Mouse (Mus musculus): ENCODE measurements around the gene Bbs5. TPM values are rescaled to one million over a fixed set of nuclear protein-coding genes. Genes with fewer than 3 reads are reported as not detected.
A peak's percentile ranks its signal among the peaks of the same experiment; 100 is the strongest.

Gene Bbs5
- total and polyA plus RNA-seq, 3 experiments: 5.0 to 8.1 (median 6.7) TPM

GRCm38 (mm10) chr2:69690214-69690613 lies 43.2 kb downstream of the Bbs5 start:
- H3K4me1 ChIP-seq (ENCODE audit: control insufficient read depth in 1 of 2, insufficient read depth in 2 of 2): peaks cover 0 to 4% of the 10 kb centered on the region in 2 experiments; a peak in 2 of 4 replicates
- no peak overlapping the region for H3K9ac ChIP-seq (ENCODE audit: insufficient read depth, low read depth)
- TF ChIP-seq NELFE (IDR thresholded peaks at IDR 0.05; ENCODE audit: low read depth, low read length): no peak
- no peak for TF ChIP-seq ZKSCAN1 (IDR thresholded peaks at IDR 0.05; ENCODE audit: borderline replicate concordance, low read depth, low read length)
- TF ChIP-seq KAT2A (IDR thresholded peaks at IDR 0.05; ENCODE audit: insufficient replicate concordance, low read length): no peak
- TF ChIP-seq EP300 (IDR thresholded peaks at IDR 0.05; ENCODE audit: low read length): no peak
- H3K4me2 ChIP-seq (ENCODE audit: insufficient read depth, low read depth, poor library complexity, severe bottlenecking): no peak overlapping the region
- H3K27ac ChIP-seq (ENCODE audit: insufficient read depth, low read depth): no peak overlapping the region
- DNase-seq (ENCODE audit: extremely low read depth): no peak
- no peak overlapping the region for H3K4me3 ChIP-seq (replicated peaks in 1 of 3; ENCODE audit: low read depth in 2 of 3, low read length in 2 of 3, poor library complexity in 1 of 3)
- no peaks in the 10 kb centered on the region for H3K79me2 ChIP-seq (replicated peaks; ENCODE audit: control insufficient read depth, extremely low read depth, insufficient read depth, poor library complexity, severe bottlenecking)
- H3K36me3 ChIP-seq (replicated peaks in 1 of 2; ENCODE audit: control insufficient read depth in 1 of 2, insufficient read depth in 1 of 2, low read length in 1 of 2): peaks cover 50 to 73% of the 10 kb centered on the region in 2 experiments
- in situ Hi-C loops (cut with MboI; ENCODE audit: low pct_ligation_motif_present, low pct_unique_long_range_greater_than_20kb, low sequenced_read_pairs) (no loop called here), dilution Hi-C loops (cut with MboI; ENCODE audit: extremely low pct_ligation_motif_present, extremely low pct_unique_long_range_greater_than_20kb, low sequenced_read_pairs) (no loop called here)
- no peaks in the 10 kb centered on the region for H3K9me3 ChIP-seq (replicated peaks; ENCODE audit: low read length)
- no peaks in the 10 kb centered on the region for H3K27me3 ChIP-seq (replicated peaks)

GRCm38 (mm10) chr2:69690843-69691242 lies 43.9 kb downstream of the Bbs5 start:
- TF ChIP-seq EP300 (IDR thresholded peaks at IDR 0.05; ENCODE audit: low read length) (no peak), HCFC1 (IDR thresholded peaks at IDR 0.05; ENCODE audit: low read depth, low read length) (no peak)
- no peaks in the 10 kb centered on the region for H3K4me1 ChIP-seq (ENCODE audit: control insufficient read depth in 1 of 2, insufficient read depth in 2 of 2)
- H3K27ac ChIP-seq (ENCODE audit: insufficient read depth, low read depth): no peak overlapping the region
- peaks cover 50 to 74% of the 10 kb centered on the region in 2 experiments for H3K36me3 ChIP-seq (replicated peaks in 1 of 2; ENCODE audit: control insufficient read depth in 1 of 2, insufficient read depth in 1 of 2, low read length in 1 of 2)
- in situ Hi-C loops (cut with MboI; ENCODE audit: low pct_ligation_motif_present, low pct_unique_long_range_greater_than_20kb, low sequenced_read_pairs) (no loop called here), dilution Hi-C loops (cut with MboI; ENCODE audit: extremely low pct_ligation_motif_present, extremely low pct_unique_long_range_greater_than_20kb, low sequenced_read_pairs) (no loop called here)
- no peak overlapping the region for H3K4me3 ChIP-seq (replicated peaks in 1 of 3; ENCODE audit: low read depth in 2 of 3, low read length in 2 of 3, poor library complexity in 1 of 3)
- H3K79me2 ChIP-seq (replicated peaks; ENCODE audit: control insufficient read depth, extremely low read depth, insufficient read depth, poor library complexity, severe bottlenecking): no peaks in the 10 kb centered on the region
- no peak overlapping the region for H3K4me2 ChIP-seq (ENCODE audit: insufficient read depth, low read depth, poor library complexity, severe bottlenecking)
- H3K9ac ChIP-seq (ENCODE audit: insufficient read depth, low read depth): no peak overlapping the region
- no peak for DNase-seq (ENCODE audit: extremely low read depth)
- no peaks in the 10 kb centered on the region for H3K9me3 ChIP-seq (replicated peaks; ENCODE audit: low read length)
- no peaks in the 10 kb centered on the region for H3K27me3 ChIP-seq (replicated peaks)

- dilution Hi-C loops (cut with MboI; ENCODE audit: extremely low pct_ligation_motif_present, extremely low pct_unique_long_range_greater_than_20kb, low sequenced_read_pairs): no loop called here
- H3K36me3 ChIP-seq (replicated peaks in 1 of 2; ENCODE audit: control insufficient read depth in 1 of 2, insufficient read depth in 1 of 2, low read length in 1 of 2): peaks cover 53 to 78% of the 10 kb centered on the region in 2 experiments
Measured at GRCm38 (mm10) chr2:69693501-69693900, 46.5 kb downstream of the Bbs5 start.

GRCm38 (mm10) chr2:69700446-69700845 lies 53.5 kb downstream of the Bbs5 start:
- Histone ChIP-seq H3K27ac (ENCODE audit: insufficient read depth, low read depth) (no peak overlapping the region), H3K9ac (ENCODE audit: insufficient read depth, low read depth) (no peak overlapping the region), H3K79me2 (replicated peaks; ENCODE audit: control insufficient read depth, extremely low read depth, insufficient read depth, poor library complexity, severe bottlenecking) (no peaks in the 10 kb centered on the region), H3K4me1 (ENCODE audit: control insufficient read depth in 1 of 2, insufficient read depth in 2 of 2) (no peaks in the 10 kb centered on the region), H3K9me3 (replicated peaks; ENCODE audit: low read length) (no peaks in the 10 kb centered on the region), H3K27me3 (replicated peaks) (no peaks in the 10 kb centered on the region), H3K4me3 (replicated peaks in 1 of 3; ENCODE audit: low read depth in 2 of 3, low read length in 2 of 3, poor library complexity in 1 of 3) (no peak overlapping the region), H3K36me3 (replicated peaks in 1 of 2; ENCODE audit: control insufficient read depth in 1 of 2, insufficient read depth in 1 of 2, low read length in 1 of 2) (peaks cover 47 to 82% of the 10 kb centered on the region in 2 experiments), H3K4me2 (ENCODE audit: insufficient read depth, low read depth, poor library complexity, severe bottlenecking) (no peak overlapping the region)
- TF ChIP-seq GABPA (IDR thresholded peaks at IDR 0.05; ENCODE audit: insufficient replicate concordance, low read depth, low read length): no peak
- TF ChIP-seq ELF1 (IDR thresholded peaks at IDR 0.05; ENCODE audit: low read depth, low read length): no peak
- DNase-seq (ENCODE audit: extremely low read depth): no peak
- dilution Hi-C loops (cut with MboI; ENCODE audit: extremely low pct_ligation_motif_present, extremely low pct_unique_long_range_greater_than_20kb, low sequenced_read_pairs) (no loop called here), in situ Hi-C loops (cut with MboI; ENCODE audit: low pct_ligation_motif_present, low pct_unique_long_range_greater_than_20kb, low sequenced_read_pairs) (no loop called here)

More at GRCm38 (mm10) chr2:69693501-69693900, 46.5 kb downstream of the Bbs5 start:
- Histone ChIP-seq H3K27me3 (replicated peaks) (no peaks in the 10 kb centered on the region), H3K27ac (ENCODE audit: insufficient read depth, low read depth) (no peak overlapping the region), H3K4me2 (ENCODE audit: insufficient read depth, low read depth, poor library complexity, severe bottlenecking) (no peak overlapping the region), H3K9ac (ENCODE audit: insufficient read depth, low read depth) (no peak overlapping the region), H3K79me2 (replicated peaks; ENCODE audit: control insufficient read depth, extremely low read depth, insufficient read depth, poor library complexity, severe bottlenecking) (no peaks in the 10 kb centered on the region), H3K9me3 (replicated peaks; ENCODE audit: low read length) (no peaks in the 10 kb centered on the region), H3K4me1 (ENCODE audit: control insufficient read depth in 1 of 2, insufficient read depth in 2 of 2) (no peaks in the 10 kb centered on the region), H3K4me3 (replicated peaks in 1 of 3; ENCODE audit: low read depth in 2 of 3, low read length in 2 of 3, poor library complexity in 1 of 3) (no peak overlapping the region)
- 0 out of 2 replicates have a peak, but pooled peaks have one; percentile 6 for TF ChIP-seq SMC3 (IDR thresholded peaks at IDR 0.05; ENCODE audit: low read depth, low read length)
- peak in 1 of 2 experiments; percentile 35; a peak in 2 of 4 replicates for TF ChIP-seq CTCF (conservative IDR thresholded peaks at IDR 0.05 in 1 of 2, IDR thresholded peaks at IDR 0.05 in 1 of 2; ENCODE audit: low read depth in 2 of 2, low read length in 2 of 2)
- TF ChIP-seq BHLHE40 (IDR thresholded peaks at IDR 0.05; ENCODE audit: low read depth, low read length): no peak
- no peak for DNase-seq (ENCODE audit: extremely low read depth)
- in situ Hi-C loops (cut with MboI; ENCODE audit: low pct_ligation_motif_present, low pct_unique_long_range_greater_than_20kb, low sequenced_read_pairs): no loop called here
